Mouse (Mus musculus) heart, postnatal 25 days (tissue): ENCODE results near the gene Gm2026. TPM values are rescaled to one million over a fixed set of nuclear protein-coding genes. Genes with fewer than 3 reads are reported as not detected.
"Not testable (repeated sequence)": the region's sequence is repeated elsewhere in the genome, so short reads cannot be mapped to it uniquely, and the experiment has no call there.

Source experiments
- DNase-seq: peaks from one replicate; pipeline ENCODE4 v3.0.0; 2022; ENCODE audit warnings: low spot score
- intact Hi-C: fragments of 180-260 bp; cut with DNase I; formaldehyde crosslinking; loops from one replicate; pipeline ENCODE4 v1.15.1; 2025
- total RNA-seq, 2 experiments: library from RNA; stranded (reverse); gene quantifications; 2 replicates each; pipeline ENCODE4 v1.2.3; 2021

Gm2026 gene
- 10 to 100 TPM; 20.7 to 22.1 TPM for total RNA-seq

- DNase-seq, intact Hi-C loops: not testable (repeated sequence)
Measured at GRCm38 (mm10) chr2:175965031-175965430, at the start of gene Gm2026. Gene Gm2026, plus strand, starts transcription at chr2:175965331.

DNA sequence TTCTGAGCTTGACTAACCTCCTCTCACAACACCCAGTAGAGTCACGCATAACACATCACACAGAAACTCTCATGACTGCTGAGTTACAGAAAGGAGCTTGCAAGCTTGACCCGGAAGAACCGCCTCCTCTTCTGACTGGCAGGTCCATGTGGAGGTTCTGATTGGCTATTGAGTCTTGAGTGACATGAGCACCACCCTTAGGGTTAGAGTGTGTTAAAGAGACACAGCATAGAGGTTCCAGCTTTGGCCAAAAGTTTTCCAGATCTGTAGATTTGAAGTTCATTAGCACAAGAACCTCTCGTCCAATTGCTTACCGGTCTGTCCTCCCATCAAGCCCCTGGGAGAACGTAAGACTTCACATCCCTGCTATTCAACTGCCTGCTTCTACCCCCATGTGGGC lies 34.1 kb upstream of the Gm2026 start, which contains the start of gene Zfp966:
TSS of gene Zfp966 (minus strand) at position 101 of the 400 bp plus-strand sequence.
- intact Hi-C loops, DNase-seq: not testable (repeated sequence)

Other genes with a start within 250 kb of the Gm2026 start
- not detected for gene Gm2007, start 223.8 kb upstream of the Gm2026 start, total RNA-seq
- 10 to 100 TPM in 1 of 2 experiments, 1 to 10 TPM in 1; 9.1 to 22.2 TPM for gene Gm14288, start 164.2 kb upstream of the Gm2026 start, total RNA-seq
- gene Gm6710, start 96.1 kb upstream of the Gm2026 start, total RNA-seq = 10 to 100 TPM; 18.1 to 19.5 TPM
- gene Zfp966, start 34.2 kb upstream of the Gm2026 start, total RNA-seq = 10 to 100 TPM; 13.2 to 14.2 TPM
- 10 to 100 TPM; 21.3 to 32.6 TPM for gene Gm2004, start 184.5 kb downstream of the Gm2026 start, total RNA-seq